Mouse (Mus musculus) fat pad, adult 2 months (tissue): ENCODE results near the gene Mipol1.
A peak's percentile ranks its signal among the peaks of the same experiment; 100 is the strongest.

Experiments used
- DNase-seq: peaks from one replicate; pipeline ENCODE4 v3.0.0-alpha.2; 2011; ENCODE audit warnings: low read depth, low spot score; ENCODE audit errors: extremely low read depth

Gene Mipol1

DNA sequence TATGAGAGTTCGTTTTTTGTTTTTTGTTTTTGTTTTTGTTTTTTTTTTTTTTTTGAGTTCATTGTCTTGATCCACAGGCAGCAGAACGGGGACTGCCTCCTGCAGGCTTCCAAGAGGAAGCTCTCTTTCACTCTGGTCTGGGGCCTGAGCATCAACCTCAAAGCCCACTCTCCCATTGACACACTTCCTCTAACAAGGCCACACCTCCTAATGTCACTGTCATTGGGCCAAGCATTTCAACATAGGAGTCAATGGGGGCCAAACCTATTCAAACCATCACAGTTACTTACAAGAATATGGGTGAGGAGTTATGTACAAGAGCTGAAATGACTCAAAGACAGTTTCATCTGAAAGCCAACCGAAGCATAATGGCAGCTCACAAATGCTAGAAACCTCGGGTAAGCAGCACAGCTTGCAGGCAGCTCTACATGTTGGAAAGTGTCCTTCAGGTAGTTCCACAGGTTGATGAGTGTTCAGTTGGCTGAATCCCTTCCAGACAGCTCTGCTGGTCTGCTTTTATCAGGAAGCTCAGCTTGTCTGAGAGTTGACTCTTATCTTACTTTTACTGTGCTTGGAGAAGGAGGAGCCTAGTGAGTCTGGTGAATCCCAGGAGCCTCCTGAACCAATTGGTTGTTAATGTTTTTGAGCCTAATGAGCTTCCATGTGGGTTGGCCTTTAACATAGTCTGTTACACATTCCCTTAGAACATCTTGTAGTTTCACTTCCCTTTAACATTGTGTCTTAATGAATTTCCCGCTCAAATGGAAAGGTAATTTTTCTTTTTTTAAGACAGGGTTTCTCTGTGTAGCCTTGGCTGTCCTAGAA lies 13.7 kb downstream of the Mipol1 start:
- no peak for DNase-seq

DNA sequence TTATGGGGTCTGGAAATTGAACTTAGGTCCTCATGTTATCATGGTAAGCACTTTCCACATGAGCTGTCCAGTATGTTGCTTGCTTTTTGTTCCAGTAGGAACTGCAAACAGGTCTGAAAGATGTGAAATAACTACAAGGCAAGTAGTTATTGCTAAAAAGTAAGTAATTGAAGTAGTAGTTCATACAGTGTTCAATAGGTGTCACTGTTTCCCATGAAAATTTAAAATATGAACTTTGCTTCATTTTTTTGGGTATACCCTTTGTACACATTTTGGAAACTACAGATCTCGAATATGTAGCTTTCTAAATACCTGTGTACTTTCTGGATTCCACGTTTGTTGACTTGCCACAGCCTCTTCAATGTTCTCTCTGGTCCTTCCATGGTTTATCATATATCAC lies 28.3 kb downstream of the Mipol1 start:
- no peak for DNase-seq

GRCm38 (mm10) chr12:57275456-57275855 lies 45.2 kb downstream of the Mipol1 start:
- DNase-seq, result peak; percentile 90

- DNase-seq, result peak; percentile 31
These were observed 51.2 kb downstream of the Mipol1 start for GRCm38 (mm10) chr12:57281155-57282114.

DNA sequence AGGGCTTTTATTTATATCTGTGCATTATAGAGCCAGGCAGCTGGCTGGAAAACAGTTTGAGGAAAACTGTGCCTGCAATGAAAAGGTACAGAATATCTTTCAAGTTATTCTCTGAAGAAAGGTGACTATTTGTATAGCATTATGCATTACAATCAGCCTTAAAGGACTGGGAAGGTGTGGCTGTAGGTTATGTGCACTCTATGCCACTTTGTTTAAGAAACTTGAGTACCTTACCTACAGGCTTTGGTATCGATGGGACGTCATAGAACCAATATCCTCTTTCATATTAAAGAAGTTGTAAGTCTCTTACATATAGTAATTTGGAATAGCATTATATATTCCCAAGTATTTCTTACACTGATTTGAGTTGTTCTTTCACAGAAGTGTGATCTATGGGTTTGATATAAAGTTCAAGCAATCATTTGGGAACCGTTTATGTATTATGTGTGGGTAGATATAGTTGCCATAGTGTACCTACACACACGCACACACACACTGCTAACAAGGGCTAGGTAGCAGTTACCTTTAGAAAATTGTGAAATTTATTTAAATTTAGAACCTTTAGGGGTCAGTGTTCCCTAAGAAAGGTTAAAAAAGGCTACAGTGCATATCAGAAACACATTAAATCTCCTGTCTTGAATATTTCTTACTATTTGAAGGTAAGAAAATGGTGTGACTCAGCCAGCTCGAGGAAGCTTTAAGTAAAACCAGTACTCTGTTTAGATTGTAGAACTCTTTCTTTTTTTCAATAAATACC lies 55.3 kb downstream of the Mipol1 start:
- no peak for DNase-seq

GRCm38 (mm10) chr12:57307337-57307736 lies 77.1 kb downstream of the Mipol1 start:
- no peak for DNase-seq

- DNase-seq, result no peak
These were observed 77.5 kb downstream of the Mipol1 start for GRCm38 (mm10) chr12:57307748-57308147.

DNA sequence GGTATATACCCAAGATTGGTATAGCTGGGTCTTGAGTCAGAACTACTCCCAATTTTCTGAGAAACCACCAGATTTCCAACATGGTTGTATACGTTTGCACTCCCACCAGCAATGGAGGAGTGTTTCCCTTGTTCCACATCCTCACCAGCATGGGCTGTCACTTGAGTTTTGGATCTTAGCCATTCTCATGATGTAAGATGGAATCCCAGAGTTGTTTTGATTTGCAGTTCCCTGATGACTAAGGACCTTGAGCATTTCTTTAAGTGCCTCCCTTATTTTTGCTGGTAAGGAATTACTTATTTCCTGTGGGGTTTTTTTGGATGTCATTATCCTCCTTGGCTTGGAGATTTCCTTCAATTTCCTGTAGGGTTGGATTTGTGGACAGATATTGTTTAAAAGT lies 108.8 kb downstream of the Mipol1 start:
- DNase-seq, result no peak

- no peak for DNase-seq
These were observed 109.9 kb downstream of the Mipol1 start for GRCm38 (mm10) chr12:57340111-57340510.

DNA sequence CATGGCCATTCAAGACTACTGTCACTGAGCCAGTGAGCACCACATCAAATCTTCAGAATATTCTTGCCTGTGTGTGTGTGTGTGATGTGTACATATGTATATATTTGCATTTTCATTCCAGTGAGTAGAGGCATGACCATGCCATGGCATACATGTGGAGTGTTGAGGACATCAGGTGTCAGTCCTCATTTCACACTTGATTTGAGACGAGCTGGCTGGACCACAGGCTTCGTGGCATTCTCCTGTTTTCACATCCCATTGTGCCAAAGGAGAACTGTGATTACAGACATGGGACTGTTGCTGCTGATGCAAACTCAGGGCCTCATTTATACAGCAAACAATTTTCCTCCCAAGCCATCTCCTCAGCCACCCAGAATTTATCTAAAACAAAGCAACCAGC lies 132.5 kb downstream of the Mipol1 start:
- DNase-seq, result no peak

GRCm38 (mm10) chr12:57364027-57364426 lies 133.8 kb downstream of the Mipol1 start:
- no peak for DNase-seq

DNA sequence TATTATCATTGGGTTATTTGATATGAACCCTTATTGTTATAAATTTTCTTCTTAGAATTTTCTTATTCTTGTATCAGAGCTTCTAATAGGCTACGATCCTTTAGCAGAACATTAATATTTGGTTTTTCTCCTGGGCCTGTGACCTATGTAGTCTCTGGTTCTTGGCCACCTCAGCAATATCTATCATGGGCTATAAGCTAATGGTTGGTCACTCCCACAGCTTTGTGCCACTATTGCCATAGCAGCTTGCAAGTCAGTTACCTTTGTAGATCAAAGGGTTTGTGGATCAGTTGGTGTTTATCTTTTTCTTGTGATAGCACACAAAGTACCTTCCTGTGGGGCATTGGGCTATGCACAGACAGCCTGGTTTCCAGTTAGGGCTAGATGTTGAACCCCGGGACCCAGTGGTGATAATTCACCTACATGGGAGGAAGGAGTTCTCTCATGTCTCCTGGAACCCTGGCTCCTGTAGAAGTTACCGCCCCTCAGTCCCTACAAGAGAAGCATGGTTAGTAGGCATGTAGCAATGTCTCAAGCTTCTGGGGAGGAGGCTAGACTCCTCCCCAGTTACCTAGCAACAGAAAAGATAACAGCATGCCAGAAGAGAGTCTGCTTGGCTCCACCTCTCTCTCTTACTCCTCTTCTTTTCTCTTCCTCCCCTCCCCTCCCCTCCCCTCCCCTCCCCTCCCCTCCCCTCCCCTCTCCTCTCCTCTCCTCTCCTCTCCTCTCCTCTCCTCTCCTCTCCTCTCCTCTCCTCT lies 141.7 kb downstream of the Mipol1 start:
- no peak for DNase-seq

- DNase-seq, result no peak
These were observed 152.6 kb downstream of the Mipol1 start for GRCm38 (mm10) chr12:57382797-57383196.

GRCm38 (mm10) chr12:57387588-57388292 lies 157.5 kb downstream of the Mipol1 start:
- DNase-seq, result no peak

GRCm38 (mm10) chr12:57399547-57399946 lies 169.3 kb downstream of the Mipol1 start:
- no peak for DNase-seq

GRCm38 (mm10) chr12:57400186-57400585 lies 170.0 kb downstream of the Mipol1 start:
- DNase-seq, result peak; percentile 19

- DNase-seq, result no peak
These were observed 170.9 kb downstream of the Mipol1 start for GRCm38 (mm10) chr12:57401126-57401525.

- peak; percentile 40 for DNase-seq
These were observed 172.1 kb downstream of the Mipol1 start for GRCm38 (mm10) chr12:57402360-57402759.

- no peak for DNase-seq
These were observed 179.7 kb downstream of the Mipol1 start for GRCm38 (mm10) chr12:57409976-57410375.

DNA sequence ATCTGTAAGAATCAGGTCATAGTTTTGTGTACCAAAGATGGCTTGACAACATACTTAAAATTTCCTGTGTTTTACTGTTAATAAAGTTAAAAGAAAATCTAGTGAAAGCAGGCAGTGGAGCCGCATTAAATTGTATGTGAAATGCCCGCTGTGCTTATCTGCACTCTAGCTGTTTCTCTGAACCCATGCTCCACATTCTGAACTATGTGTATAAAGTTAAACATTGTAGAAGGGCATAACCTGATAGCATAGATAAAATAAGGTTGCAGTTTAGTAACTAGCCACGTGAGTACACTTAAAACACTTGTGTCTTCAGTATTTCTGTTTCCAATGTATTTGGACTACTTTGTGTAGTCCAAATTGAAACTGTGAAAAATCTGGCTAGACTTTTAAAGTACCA lies 183.6 kb downstream of the Mipol1 start:
- DNase-seq, result no peak
